11 mouse cellular contexts compared by ENCODE assay signal in the genomic region with DNA sequence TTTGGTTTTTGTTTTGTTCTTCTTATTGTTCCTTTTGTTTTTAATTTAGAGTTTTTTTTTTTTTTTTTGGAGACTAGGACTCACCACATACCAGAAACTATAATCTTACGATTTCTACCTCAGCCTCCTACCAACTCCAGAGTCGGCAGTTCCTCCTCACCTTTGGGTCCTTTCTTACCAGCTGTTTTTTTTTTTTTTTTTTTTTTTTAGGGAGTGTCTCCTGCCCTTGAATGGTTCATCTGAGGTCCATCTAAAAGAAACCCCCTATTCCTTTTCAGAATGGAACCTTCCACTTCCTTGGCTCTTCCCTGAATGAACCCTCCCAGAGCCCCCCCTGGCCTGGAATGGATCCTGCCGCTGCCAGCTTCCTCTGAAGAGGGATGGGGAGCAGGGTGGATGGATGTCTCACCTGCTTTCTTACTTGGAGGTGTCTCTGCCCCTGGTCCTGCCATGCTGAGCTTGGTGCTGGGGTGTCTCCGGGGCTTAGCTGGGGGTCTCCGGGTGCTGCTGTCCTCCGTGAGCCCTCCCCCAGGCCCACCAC. TPM values are rescaled to one million over a fixed set of nuclear protein-coding genes. Genes with fewer than 3 reads are reported as not detected.
DNase-seq lines count a peak whose midpoint lies in the region; ATAC-seq lines count a peak whose summit lies in the region.
"Had no signal": no experiment of that assay in that cellular context is flagged by ENCODE, and none has a peak within 500 bp of the region (broad histone marks: within the 10 kb centered on the region; RNA-seq: fewer than 3 reads in every experiment).

No protein-coding gene starts in this region.

- DNase-seq in embryo, embryonic 11 days, result peak; percentile 38
- no peak for DNase-seq in embryo, embryonic 9.5 days (ENCODE audit: extremely low spot score)
- DNase-seq in neural tube, embryonic 10.5 days (ENCODE audit: extremely low spot score, low spot score), result no peak
- no peak for DNase-seq in hindbrain, embryonic 14.5 days (ENCODE audit: low spot score)
- DNase-seq in retina, embryonic 14.5 days (ENCODE audit: low spot score), result peak; percentile 65
- no peak for DNase-seq in thymus, postnatal 10 days (ENCODE audit: low spot score in 2 of 2)
- DNase-seq: gastrocnemius, postnatal 25 days; liver had no signal

- no peak overlapping the region for H3K27ac ChIP-seq in neural tube, embryonic 12.5 days
- H3K27ac ChIP-seq in hindbrain, embryonic 14.5 days, result 0 out of 2 replicates have a peak overlapping the region, but pooled peaks have one; percentile 82
- H3K27ac ChIP-seq: embryonic facial prominence, embryonic 15.5 days had no signal

- peaks cover 40% of the 10 kb centered on the region for H3K36me3 ChIP-seq in neural tube, embryonic 12.5 days
- H3K36me3 ChIP-seq in hindbrain, embryonic 14.5 days (replicated peaks; ENCODE audit: control insufficient read depth, insufficient read depth), result peaks cover 47% of the 10 kb centered on the region

- no peaks in the 10 kb centered on the region for H3K9me3 ChIP-seq in neural tube, embryonic 12.5 days
- H3K9me3 ChIP-seq in hindbrain, embryonic 14.5 days (ENCODE audit: control insufficient read depth, low read length), result no peaks in the 10 kb centered on the region
- H3K9me3 ChIP-seq: embryonic facial prominence, embryonic 15.5 days had no signal

- H3K4me3 ChIP-seq in neural tube, embryonic 12.5 days, result no peak overlapping the region
- peak overlapping the region; percentile 60; the same call in 1 of the 2 replicates for H3K4me3 ChIP-seq in hindbrain, embryonic 14.5 days (replicated peaks; ENCODE audit: low read length)
- H3K4me3 ChIP-seq: embryonic facial prominence, embryonic 15.5 days had no signal

- ATAC-seq in neural tube, embryonic 12.5 days (ENCODE audit: low FRiP score, low read depth), result no peak
- ATAC-seq in hindbrain, embryonic 14.5 days (ENCODE audit: low FRiP score), result no peak
- no peak for ATAC-seq in granulocyte monocyte progenitor cell, adult 5-6 weeks (replicated peaks; ENCODE audit: poor library complexity, severe bottlenecking)

- H3K9ac ChIP-seq in neural tube, embryonic 12.5 days, result 0 out of 2 replicates have a peak overlapping the region, but pooled peaks have one; percentile 38
- H3K9ac ChIP-seq in hindbrain, embryonic 14.5 days, result peak overlapping the region; percentile 94
- H3K9ac ChIP-seq: embryonic facial prominence, embryonic 15.5 days had no signal

- H3K27me3 ChIP-seq in neural tube, embryonic 12.5 days (replicated peaks), result no peaks in the 10 kb centered on the region
- no peaks in the 10 kb centered on the region for H3K27me3 ChIP-seq in hindbrain, embryonic 14.5 days (ENCODE audit: control insufficient read depth, insufficient read depth, low read length)
- H3K27me3 ChIP-seq: embryonic facial prominence, embryonic 15.5 days had no signal

- H3K4me1 ChIP-seq in neural tube, embryonic 12.5 days, result peaks cover 61% of the 10 kb centered on the region
- H3K4me1 ChIP-seq in hindbrain, embryonic 14.5 days (replicated peaks; ENCODE audit: control insufficient read depth, insufficient read depth, low read length), result peaks cover 66% of the 10 kb centered on the region

- H3K4me2 ChIP-seq in neural tube, embryonic 12.5 days (replicated peaks), result peak overlapping the region; percentile 92; the same call in 1 of the 2 replicates
- peak overlapping the region; percentile 91; the same call in 1 of the 2 replicates for H3K4me2 ChIP-seq in hindbrain, embryonic 14.5 days (replicated peaks)
- H3K4me2 ChIP-seq: embryonic facial prominence, embryonic 15.5 days had no signal

- 80% methylated on average over 6 of the region's 6 CpGs for WGBS in neural tube, embryonic 12.5 days
- WGBS in hindbrain, embryonic 14.5 days, result 73% methylated on average over 6 of the region's 6 CpGs

RNA-seq across cellular contexts. Expression of a gene that starts 3.9 kb away (rescaled TPM):
- polyA plus RNA-seq in neural tube, embryonic 12.5 days (2016; fragmentation: Nextera tagmentation; extraction: Ambion mirVana), result 16.4 and 21.8 TPM in 2 replicates
- 14.2 and 18.8 TPM in 2 replicates for polyA plus RNA-seq in hindbrain, embryonic 14.5 days (2014; fragmentation: Nextera tagmentation; extraction: Ambion mirVana)
- not detected in 2 replicates for total RNA-seq in granulocyte monocyte progenitor cell, adult 5-6 weeks (2014; fragmentation: Nextera tagmentation)
- not detected in 2 replicates for total RNA-seq in granulocyte monocyte progenitor cell, adult 5-6 weeks (2017)

RNA-seq across cellular contexts. Expression of a gene that starts 8.1 kb away (rescaled TPM):
- polyA plus RNA-seq in neural tube, embryonic 12.5 days (2016; fragmentation: Nextera tagmentation; extraction: Ambion mirVana), result 68.4 and 68.7 TPM in 2 replicates
- polyA plus RNA-seq in hindbrain, embryonic 14.5 days (2014; fragmentation: Nextera tagmentation; extraction: Ambion mirVana), result 67.6 and 72.8 TPM in 2 replicates
- 71.5 and 78.5 TPM in 2 replicates for total RNA-seq in granulocyte monocyte progenitor cell, adult 5-6 weeks (2014; fragmentation: Nextera tagmentation)
- 57.5 and 74.8 TPM in 2 replicates for total RNA-seq in granulocyte monocyte progenitor cell, adult 5-6 weeks (2017)

RNA-seq across cellular contexts. Expression of a gene that starts 41.2 kb away (rescaled TPM):
- 61.5 TPM in 2 replicates for polyA plus RNA-seq in neural tube, embryonic 12.5 days (2016; fragmentation: Nextera tagmentation; extraction: Ambion mirVana)
- polyA plus RNA-seq in hindbrain, embryonic 14.5 days (2014; fragmentation: Nextera tagmentation; extraction: Ambion mirVana), result 51.1 and 58.7 TPM in 2 replicates
- 29.4 and 36.7 TPM in 2 replicates for total RNA-seq in granulocyte monocyte progenitor cell, adult 5-6 weeks (2014; fragmentation: Nextera tagmentation)
- 22.9 and 24.1 TPM in 2 replicates for total RNA-seq in granulocyte monocyte progenitor cell, adult 5-6 weeks (2017)

RNA-seq across cellular contexts. Expression of a gene that starts 50.0 kb away (rescaled TPM):
- 11.3 and 15.4 TPM in 2 replicates for polyA plus RNA-seq in neural tube, embryonic 12.5 days (2016; fragmentation: Nextera tagmentation; extraction: Ambion mirVana)
- polyA plus RNA-seq in hindbrain, embryonic 14.5 days (2014; fragmentation: Nextera tagmentation; extraction: Ambion mirVana), result 11.0 and 11.7 TPM in 2 replicates
- 33.9 and 35.2 TPM in 2 replicates for total RNA-seq in granulocyte monocyte progenitor cell, adult 5-6 weeks (2014; fragmentation: Nextera tagmentation)
- 14.5 and 48.4 TPM in 2 replicates for total RNA-seq in granulocyte monocyte progenitor cell, adult 5-6 weeks (2017)

RNA-seq across cellular contexts. Expression of a gene that starts 50.1 kb away (rescaled TPM):
- polyA plus RNA-seq in neural tube, embryonic 12.5 days (2016; fragmentation: Nextera tagmentation; extraction: Ambion mirVana), result 12.2 and 16.6 TPM in 2 replicates
- polyA plus RNA-seq in hindbrain, embryonic 14.5 days (2014; fragmentation: Nextera tagmentation; extraction: Ambion mirVana), result 7.9 and 8.3 TPM in 2 replicates
- 1.0 and 2.6 TPM in 2 replicates for total RNA-seq in granulocyte monocyte progenitor cell, adult 5-6 weeks (2014; fragmentation: Nextera tagmentation)
- 12.7 and 13.0 TPM in 2 replicates for total RNA-seq in granulocyte monocyte progenitor cell, adult 5-6 weeks (2017)

Comparison
In these comparisons a context has a peak if more than half of its experiments do, and no peak if none do; other contexts are left out.
1. DNase-seq: peak in embryo, embryonic 11 days (single experiment) and retina, embryonic 14.5 days (single experiment); none in embryo, embryonic 9.5 days (single experiment), neural tube, embryonic 10.5 days (single experiment), hindbrain, embryonic 14.5 days (single experiment) and thymus, postnatal 10 days (0 of 2).